Mouse (Mus musculus): ENCODE data around the gene Adam1b. TPM values are rescaled to one million over a fixed set of nuclear protein-coding genes. Genes with fewer than 3 reads are reported as not detected.
"Not testable (repeated sequence)": the region's sequence is repeated elsewhere in the genome, so short reads cannot be mapped to it uniquely, and the experiment has no call there.

Adam1b gene
- polyA plus RNA-seq, 1 experiment from 2014 or later: not detected

GRCm38 (mm10) chr5:121510009-121510408 is 6.8 kb upstream of the Adam1b start:
- Histone ChIP-seq H3K27ac (ENCODE audit: low read depth, low read length) (no peak overlapping the region), H3K4me1 (ENCODE audit: control insufficient read depth, insufficient read depth, low read length) (no peaks in the 10 kb centered on the region), H3K36me3 (ENCODE audit: control insufficient read depth, insufficient read depth, low read length) (no peaks in the 10 kb centered on the region), H3K4me2 (no peak overlapping the region), H3K4me3 (ENCODE audit: low read depth, low read length) (no peak overlapping the region), H3K9ac (ENCODE audit: low read length) (no peak overlapping the region), H3K9me3 (ENCODE audit: control insufficient read depth, low read length) (no peaks in the 10 kb centered on the region), H3K27me3 (ENCODE audit: control insufficient read depth, insufficient read depth, low read length) (no peaks in the 10 kb centered on the region)
- ATAC-seq (ENCODE audit: low FRiP score): no peak
- DNase-seq (ENCODE audit: low spot score, missing footprints): no peak
- WGBS: 85% methylated on average over 7 of the region's 7 CpGs

GRCm38 (mm10) chr5:121506846-121507245 is 3.6 kb upstream of the Adam1b start:
- DNase-seq (ENCODE audit: low spot score, missing footprints) (no peak), ATAC-seq (ENCODE audit: low FRiP score) (no peak)
- H3K4me3 ChIP-seq (ENCODE audit: low read depth, low read length): no peak overlapping the region
- H3K36me3 ChIP-seq (ENCODE audit: control insufficient read depth, insufficient read depth, low read length): no peaks in the 10 kb centered on the region
- no peak overlapping the region for H3K4me2 ChIP-seq
- H3K27me3 ChIP-seq (ENCODE audit: control insufficient read depth, insufficient read depth, low read length): no peaks in the 10 kb centered on the region
- no peak overlapping the region for H3K27ac ChIP-seq (ENCODE audit: low read depth, low read length)
- H3K9me3 ChIP-seq (ENCODE audit: control insufficient read depth, low read length): no peaks in the 10 kb centered on the region
- H3K9ac ChIP-seq (ENCODE audit: low read length): no peak overlapping the region
- H3K4me1 ChIP-seq (ENCODE audit: control insufficient read depth, insufficient read depth, low read length): no peaks in the 10 kb centered on the region
- 81% methylated on average over 1 of the region's 1 CpGs for WGBS

GRCm38 (mm10) chr5:121501424-121501996 is 1.7 kb downstream of the Adam1b start:
- not testable (repeated sequence) for H3K27me3 ChIP-seq (ENCODE audit: control insufficient read depth, insufficient read depth, low read length); H3K9ac ChIP-seq (ENCODE audit: low read length); H3K27ac ChIP-seq (ENCODE audit: low read depth, low read length); H3K36me3 ChIP-seq (ENCODE audit: control insufficient read depth, insufficient read depth, low read length); DNase-seq (ENCODE audit: low spot score, missing footprints); H3K4me2 ChIP-seq; ATAC-seq (ENCODE audit: low FRiP score); H3K9me3 ChIP-seq (ENCODE audit: control insufficient read depth, low read length); H3K4me1 ChIP-seq (ENCODE audit: control insufficient read depth, insufficient read depth, low read length); H3K4me3 ChIP-seq (ENCODE audit: low read depth, low read length)
- WGBS: 81% methylated on average over 10 of the region's 17 CpGs

DNA sequence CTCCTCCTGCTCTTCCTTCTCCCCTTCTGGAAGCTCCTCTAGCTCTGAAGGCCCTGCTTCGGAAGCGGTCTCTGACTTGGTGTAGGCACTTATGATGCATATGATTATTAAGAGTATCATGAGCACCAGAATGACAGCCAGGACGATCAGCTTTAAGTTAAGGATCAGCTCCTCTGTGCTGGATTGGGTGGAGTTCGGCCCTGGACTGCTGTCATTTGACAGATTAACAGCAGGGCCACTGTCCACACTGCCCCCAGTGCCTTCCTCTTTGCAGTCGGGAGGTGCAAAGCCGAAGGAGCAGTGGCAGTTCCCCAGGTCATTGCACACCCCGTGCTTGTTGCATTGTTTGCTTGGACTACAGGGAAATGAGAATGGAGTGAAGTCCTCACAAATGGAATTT is 2.5 kb downstream of the Adam1b start:
- no peak overlapping the region for H3K4me2 ChIP-seq
- H3K9ac ChIP-seq (ENCODE audit: low read length): no peak overlapping the region
- no peak overlapping the region for H3K27ac ChIP-seq (ENCODE audit: low read depth, low read length)
- H3K4me3 ChIP-seq (ENCODE audit: low read depth, low read length): no peak overlapping the region
- H3K36me3 ChIP-seq (ENCODE audit: control insufficient read depth, insufficient read depth, low read length): no peaks in the 10 kb centered on the region
- H3K9me3 ChIP-seq (ENCODE audit: control insufficient read depth, low read length): no peaks in the 10 kb centered on the region
- ATAC-seq (ENCODE audit: low FRiP score) (no peak), DNase-seq (ENCODE audit: low spot score, missing footprints) (no peak)
- WGBS: 79% methylated on average over 7 of the region's 7 CpGs
- H3K4me1 ChIP-seq (ENCODE audit: control insufficient read depth, insufficient read depth, low read length): no peaks in the 10 kb centered on the region
- no peaks in the 10 kb centered on the region for H3K27me3 ChIP-seq (ENCODE audit: control insufficient read depth, insufficient read depth, low read length)

GRCm38 (mm10) chr5:121493305-121493704 is 9.9 kb downstream of the Adam1b start:
- DNase-seq (ENCODE audit: low spot score, missing footprints) (no peak), ATAC-seq (ENCODE audit: low FRiP score) (no peak)
- Histone ChIP-seq H3K4me2 (no peak overlapping the region), H3K4me1 (ENCODE audit: control insufficient read depth, insufficient read depth, low read length) (no peaks in the 10 kb centered on the region), H3K9me3 (ENCODE audit: control insufficient read depth, low read length) (no peaks in the 10 kb centered on the region), H3K27ac (ENCODE audit: low read depth, low read length) (no peak overlapping the region), H3K9ac (ENCODE audit: low read length) (no peak overlapping the region), H3K36me3 (ENCODE audit: control insufficient read depth, insufficient read depth, low read length) (no peaks in the 10 kb centered on the region), H3K4me3 (ENCODE audit: low read depth, low read length) (no peak overlapping the region), H3K27me3 (ENCODE audit: control insufficient read depth, insufficient read depth, low read length) (no peaks in the 10 kb centered on the region)
- WGBS: 80% methylated on average over 8 of the region's 8 CpGs

- H3K27ac ChIP-seq (ENCODE audit: low read depth, low read length): no peak overlapping the region
- H3K4me3 ChIP-seq (ENCODE audit: low read depth, low read length): no peak overlapping the region
- 71% methylated on average over 5 of the region's 5 CpGs for WGBS
- no peaks in the 10 kb centered on the region for H3K36me3 ChIP-seq (ENCODE audit: control insufficient read depth, insufficient read depth, low read length)
- ATAC-seq (ENCODE audit: low FRiP score) (no peak), DNase-seq (ENCODE audit: low spot score, missing footprints) (no peak)
- H3K9ac ChIP-seq (ENCODE audit: low read length): no peak overlapping the region
- no peaks in the 10 kb centered on the region for H3K27me3 ChIP-seq (ENCODE audit: control insufficient read depth, insufficient read depth, low read length)
- H3K4me2 ChIP-seq: no peak overlapping the region
- no peaks in the 10 kb centered on the region for H3K4me1 ChIP-seq (ENCODE audit: control insufficient read depth, insufficient read depth, low read length)
- no peaks in the 10 kb centered on the region for H3K9me3 ChIP-seq (ENCODE audit: control insufficient read depth, low read length)
Observed at GRCm38 (mm10) chr5:121484801-121485200, 18.4 kb downstream of the Adam1b start.

- DNase-seq (ENCODE audit: low spot score, missing footprints): peak; percentile 96
Observed at GRCm38 (mm10) chr5:121477680-121478079, 25.6 kb downstream of the Adam1b start.

GRCm38 (mm10) chr5:121476040-121476439 is 27.2 kb downstream of the Adam1b start:
- Histone ChIP-seq H3K4me2 (no peak overlapping the region), H3K27me3 (ENCODE audit: control insufficient read depth, insufficient read depth, low read length) (no peaks in the 10 kb centered on the region), H3K4me1 (ENCODE audit: control insufficient read depth, insufficient read depth, low read length) (no peaks in the 10 kb centered on the region), H3K27ac (ENCODE audit: low read depth, low read length) (no peak overlapping the region), H3K9me3 (ENCODE audit: control insufficient read depth, low read length) (no peaks in the 10 kb centered on the region), H3K36me3 (ENCODE audit: control insufficient read depth, insufficient read depth, low read length) (no peaks in the 10 kb centered on the region), H3K9ac (ENCODE audit: low read length) (no peak overlapping the region), H3K4me3 (ENCODE audit: low read depth, low read length) (no peak overlapping the region)
- DNase-seq (ENCODE audit: low spot score, missing footprints): no peak
- WGBS: 85% methylated on average over 1 of the region's 1 CpGs
- no peak for ATAC-seq (ENCODE audit: low FRiP score)

More at GRCm38 (mm10) chr5:121477680-121478079, 25.6 kb downstream of the Adam1b start:
- Histone ChIP-seq H3K4me2 (no peak overlapping the region), H3K36me3 (ENCODE audit: control insufficient read depth, insufficient read depth, low read length) (no peaks in the 10 kb centered on the region), H3K27ac (ENCODE audit: low read depth, low read length) (no peak overlapping the region), H3K4me3 (ENCODE audit: low read depth, low read length) (no peak overlapping the region), H3K27me3 (ENCODE audit: control insufficient read depth, insufficient read depth, low read length) (no peaks in the 10 kb centered on the region), H3K9ac (ENCODE audit: low read length) (no peak overlapping the region), H3K9me3 (ENCODE audit: control insufficient read depth, low read length) (no peaks in the 10 kb centered on the region), H3K4me1 (ENCODE audit: control insufficient read depth, insufficient read depth, low read length) (no peaks in the 10 kb centered on the region)
- no peak for ATAC-seq (ENCODE audit: low FRiP score)
- whole genome bisulfite sequencing: 45% methylated on average over 3 of the region's 3 CpGs

DNA sequence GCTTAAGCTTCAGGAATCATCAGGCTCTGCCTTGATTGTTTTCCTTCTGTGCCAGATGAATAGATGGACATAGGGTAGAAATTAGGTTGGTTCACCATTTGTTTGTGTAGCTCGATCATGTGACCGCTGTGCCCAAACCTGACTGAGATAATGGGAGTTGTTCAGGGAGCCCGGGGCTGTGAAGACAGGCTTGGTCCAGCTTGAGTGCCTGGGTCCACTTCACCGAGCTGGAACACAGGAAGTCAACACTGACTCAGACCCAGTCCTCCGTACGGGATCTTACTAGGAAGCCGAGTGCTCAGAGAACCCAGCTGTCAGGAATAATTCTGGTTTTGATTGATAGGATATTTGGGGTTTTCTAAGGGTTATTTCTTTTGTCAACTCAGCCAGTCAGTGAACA is 28.6 kb downstream of the Adam1b start:
- WGBS: 72% methylated on average over 7 of the region's 7 CpGs

More for the DNA sequence above, 28.6 kb downstream of the Adam1b start:
- Histone ChIP-seq H3K27me3 (ENCODE audit: control insufficient read depth, insufficient read depth, low read length) (no peaks in the 10 kb centered on the region), H3K4me2 (no peak overlapping the region), H3K27ac (ENCODE audit: low read depth, low read length) (no peak overlapping the region), H3K9me3 (ENCODE audit: control insufficient read depth, low read length) (no peaks in the 10 kb centered on the region), H3K4me1 (ENCODE audit: control insufficient read depth, insufficient read depth, low read length) (no peaks in the 10 kb centered on the region), H3K4me3 (ENCODE audit: low read depth, low read length) (no peak overlapping the region), H3K36me3 (ENCODE audit: control insufficient read depth, insufficient read depth, low read length) (no peaks in the 10 kb centered on the region), H3K9ac (ENCODE audit: low read length) (no peak overlapping the region)
- no peak for DNase-seq (ENCODE audit: low spot score, missing footprints)
- ATAC-seq (ENCODE audit: low FRiP score): no peak

Data from midbrain, embryonic 11.5 days (tissue).